Mouse (Mus musculus) neural tube, embryonic 11.5 days (tissue): ENCODE results near the gene Pik3cd. TPM values are rescaled to one million over a fixed set of nuclear protein-coding genes. Genes with fewer than 3 reads are reported as not detected.

Experiments used
- ATAC-seq: fragments of 200-750 bp; cut with Nextera tagmentation; 2 replicates; pipeline ENCODE4 v1.8.0; 2017; ENCODE audit warnings: moderate number of reproducible peaks, mild to moderate bottlenecking, moderate TSS enrichment, moderate library complexity; ENCODE audit not compliant: insufficient read depth, low FRiP score, low TSS enrichment
- DNase-seq: peaks from one replicate; pipeline ENCODE4 v3.0.0-alpha.2; 2015; ENCODE audit warnings: low spot score
- H3K27ac ChIP-seq: fragments of 300-500 bp; sonication (generic); 2 replicates; pipeline ENCODE4 v1.5.1; 2014; ENCODE audit warnings: low read depth, mild to moderate bottlenecking, low read length
- H3K27me3 ChIP-seq: fragments of 300-500 bp; sonication (generic); 2 replicates; pipeline ENCODE4 v1.6.1; 2014; ENCODE audit warnings: mild to moderate bottlenecking, low read length, mixed read lengths; ENCODE audit not compliant: control insufficient read depth, insufficient read depth
- H3K36me3 ChIP-seq: fragments of 300-500 bp; sonication (generic); 2 replicates; pipeline ENCODE4 v1.6.1; 2014; ENCODE audit warnings: mild to moderate bottlenecking, low read length, moderate library complexity, mixed read lengths; ENCODE audit not compliant: control insufficient read depth, insufficient read depth
- H3K4me1 ChIP-seq: fragments of 300-500 bp; sonication (generic); 2 replicates; pipeline ENCODE4 v1.6.1; 2014; ENCODE audit warnings: low read length, mixed read lengths; ENCODE audit not compliant: control insufficient read depth, insufficient read depth
- H3K4me2 ChIP-seq: fragments of 300-500 bp; sonication (generic); 2 replicates; pipeline ENCODE4 v1.6.1; 2014; ENCODE audit warnings: low read depth, mild to moderate bottlenecking, moderate library complexity
- H3K4me3 ChIP-seq: fragments of 300-500 bp; sonication (generic); 2 replicates; pipeline ENCODE4 v1.5.1; 2014; ENCODE audit warnings: low read depth, low read length
- H3K9ac ChIP-seq: fragments of 300-500 bp; sonication (generic); 2 replicates; pipeline ENCODE4 v1.6.1; 2014; ENCODE audit warnings: mild to moderate bottlenecking, low read length
- H3K9me3 ChIP-seq: fragments of 300-500 bp; sonication (generic); 2 replicates; pipeline ENCODE4 v1.6.1; 2016; ENCODE audit warnings: low read length; ENCODE audit not compliant: control insufficient read depth
- WGBS: fragments of 180-500 bp; shearing (Covaris S2); extraction: QIAGEN DNeasy Blood & Tissue Kit; methylation state at CpG from one replicate; pipeline ENCODE4 v1.1.7; 2014; 5-methylcytosine and 5-hydroxymethylcytosine counted together
- polyA plus RNA-seq: library from polyadenylated mRNA; unstranded; fragments of >200 nt; fragmentation: Nextera tagmentation; extraction: Ambion mirVana; gene quantifications from 2 replicates; pipeline ENCODE4 v1.2.1, GENCODE M21; 2014

Gene Pik3cd
- polyA plus RNA-seq, 1 experiment from 2014 or later = 15.0 TPM

DNA sequence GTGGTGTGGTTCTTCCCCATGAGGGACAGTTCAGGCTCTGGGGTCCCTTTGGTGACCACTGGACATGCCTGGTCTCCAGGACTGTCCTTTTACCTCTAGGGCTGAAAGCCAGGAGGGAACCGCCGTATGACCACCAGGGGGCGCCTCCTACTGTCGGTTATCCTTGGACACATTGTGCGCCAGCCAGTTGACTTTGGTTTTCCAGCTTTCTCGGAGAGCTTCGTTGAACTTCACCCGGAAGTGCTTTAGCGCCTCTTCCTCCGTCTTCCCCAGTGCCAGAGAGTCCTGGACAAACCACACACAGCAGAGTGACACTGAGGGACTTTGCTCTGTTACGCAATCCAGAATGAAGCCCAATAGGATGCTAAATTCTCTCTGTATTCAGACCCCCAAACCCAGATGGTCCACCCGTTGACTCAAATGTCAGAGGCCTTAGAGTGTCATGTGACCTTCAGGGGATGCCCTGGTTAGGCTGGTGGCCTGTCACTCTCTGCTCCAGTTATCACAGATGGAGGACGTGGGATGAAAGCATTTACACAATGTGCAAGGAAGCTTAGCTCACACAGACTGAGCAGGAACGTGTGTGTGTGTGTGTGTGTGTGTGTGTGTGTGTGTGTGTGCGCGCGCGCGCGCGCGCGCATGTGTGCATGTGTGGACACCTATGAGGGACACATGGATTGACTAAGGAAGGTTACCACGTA, 51.7 kb downstream of the Pik3cd start:
- no peaks in the 10 kb centered on the region for H3K27me3 ChIP-seq
- peak; percentile 69 for DNase-seq
- H3K4me2 ChIP-seq = no peak overlapping the region
- H3K4me1 ChIP-seq = no peaks in the 10 kb centered on the region
- peaks cover 14% of the 10 kb centered on the region for H3K36me3 ChIP-seq
- no peak overlapping the region for H3K9ac ChIP-seq
- H3K4me3 ChIP-seq = no peak overlapping the region
- H3K9me3 ChIP-seq = no peaks in the 10 kb centered on the region
- ATAC-seq = no peak
- no peak overlapping the region for H3K27ac ChIP-seq
- 77% methylated on average over 24 of the region's 24 CpGs for WGBS

DNA sequence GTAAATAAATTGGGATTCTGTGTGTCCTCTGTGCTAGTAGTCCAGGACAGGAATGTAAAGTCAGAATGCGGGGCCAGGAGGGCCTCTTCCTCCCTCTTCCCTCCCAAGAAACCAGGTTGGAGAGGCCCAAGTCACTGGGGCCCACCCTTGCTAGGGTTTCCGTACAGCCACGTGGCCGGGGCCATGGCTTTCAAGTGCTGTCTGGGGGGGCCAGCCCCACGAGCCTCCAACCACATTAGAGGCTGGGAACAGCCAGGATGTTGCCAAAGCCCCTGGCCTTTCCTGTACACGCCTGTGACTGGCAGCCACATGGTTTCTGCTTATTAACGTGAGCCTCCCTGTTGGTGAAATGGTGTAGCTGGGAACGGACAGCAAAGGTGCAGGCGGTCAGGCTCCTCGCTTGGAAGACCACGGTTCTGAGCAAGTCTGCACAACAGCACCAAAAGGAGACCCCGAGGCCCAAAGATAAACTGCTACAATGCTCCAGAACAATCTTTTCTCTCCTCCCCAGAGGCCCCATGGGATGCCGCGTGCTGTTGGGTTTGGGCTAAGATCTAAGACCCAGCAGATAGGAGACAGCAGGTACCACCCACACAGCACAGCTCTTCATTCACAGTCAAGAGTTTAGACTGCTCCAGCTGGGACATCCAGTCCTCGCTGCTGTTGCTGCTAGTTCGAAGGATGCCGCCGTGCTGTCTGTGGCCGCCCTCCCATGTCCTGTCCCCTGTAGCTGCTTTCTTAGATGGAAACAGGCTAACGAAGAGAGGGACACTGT, 54.2 kb downstream of the Pik3cd start:
- Histone ChIP-seq H3K9ac (no peak overlapping the region), H3K36me3 (peaks cover 16% of the 10 kb centered on the region), H3K9me3 (no peaks in the 10 kb centered on the region)

DNA sequence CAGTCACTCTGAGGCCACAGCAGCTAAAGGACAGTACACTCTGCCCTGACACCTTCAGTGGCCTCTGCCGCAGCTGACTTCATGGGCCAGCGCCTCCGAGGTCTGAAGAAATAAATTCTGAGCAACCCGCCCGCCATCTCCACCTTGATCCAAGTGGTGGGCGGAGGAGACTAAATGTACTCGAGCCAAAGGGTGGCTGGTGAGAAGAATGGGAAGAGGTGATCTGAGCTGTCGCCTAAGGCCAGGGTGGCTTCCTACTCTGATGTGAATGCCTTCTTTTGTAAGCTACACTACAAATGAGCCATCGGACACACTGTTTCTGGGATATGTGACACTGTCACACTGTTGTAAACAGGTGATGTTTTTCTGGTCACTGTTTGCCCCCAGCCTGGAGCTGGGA, 56.6 kb downstream of the Pik3cd start:
- H3K27ac ChIP-seq = no peak overlapping the region
- H3K4me3 ChIP-seq = no peak overlapping the region
- WGBS = 92% methylated on average over 9 of the region's 9 CpGs
- no peaks in the 10 kb centered on the region for H3K27me3 ChIP-seq
- no peaks in the 10 kb centered on the region for H3K4me1 ChIP-seq
- no peaks in the 10 kb centered on the region for H3K9me3 ChIP-seq
- H3K4me2 ChIP-seq = no peak overlapping the region
- no peak overlapping the region for H3K9ac ChIP-seq
- no peak for DNase-seq
- peaks cover 16% of the 10 kb centered on the region for H3K36me3 ChIP-seq
- ATAC-seq = no peak

More for the DNA sequence above, 54.2 kb downstream of the Pik3cd start:
- Histone ChIP-seq H3K27ac (no peak overlapping the region), H3K4me2 (no peak overlapping the region), H3K4me3 (no peak overlapping the region), H3K4me1 (no peaks in the 10 kb centered on the region), H3K27me3 (no peaks in the 10 kb centered on the region)
- WGBS = 93% methylated on average over 20 of the region's 20 CpGs
- DNase-seq = no peak
- ATAC-seq = no peak

DNA sequence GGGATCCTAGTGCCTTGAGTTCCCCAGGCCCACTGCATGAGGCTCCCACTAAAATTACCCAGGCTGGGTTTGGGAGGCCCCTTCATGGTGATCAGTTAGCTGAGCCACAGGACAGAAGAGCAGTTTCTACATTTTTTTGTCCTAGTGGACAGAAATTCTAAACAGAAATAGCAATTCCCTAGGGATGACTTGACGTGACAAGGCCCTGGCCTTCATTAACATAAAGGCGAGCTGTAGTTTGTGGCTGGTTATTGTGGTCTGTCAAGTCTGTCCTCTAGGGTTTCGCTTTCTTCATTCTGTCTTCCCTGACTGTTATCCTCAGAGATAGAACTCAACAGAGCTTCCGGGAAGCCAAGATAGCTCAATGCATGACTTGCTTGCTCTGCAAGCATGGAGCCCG, 60.4 kb downstream of the Pik3cd start:
- Histone ChIP-seq H3K4me2 (no peak overlapping the region), H3K9me3 (no peaks in the 10 kb centered on the region), H3K27ac (no peak overlapping the region), H3K9ac (no peak overlapping the region), H3K4me1 (no peaks in the 10 kb centered on the region), H3K36me3 (peaks cover 14% of the 10 kb centered on the region), H3K4me3 (no peak overlapping the region), H3K27me3 (no peaks in the 10 kb centered on the region)
- DNase-seq (no peak), ATAC-seq (no peak)
- WGBS = 89% methylated on average over 5 of the region's 5 CpGs

DNA sequence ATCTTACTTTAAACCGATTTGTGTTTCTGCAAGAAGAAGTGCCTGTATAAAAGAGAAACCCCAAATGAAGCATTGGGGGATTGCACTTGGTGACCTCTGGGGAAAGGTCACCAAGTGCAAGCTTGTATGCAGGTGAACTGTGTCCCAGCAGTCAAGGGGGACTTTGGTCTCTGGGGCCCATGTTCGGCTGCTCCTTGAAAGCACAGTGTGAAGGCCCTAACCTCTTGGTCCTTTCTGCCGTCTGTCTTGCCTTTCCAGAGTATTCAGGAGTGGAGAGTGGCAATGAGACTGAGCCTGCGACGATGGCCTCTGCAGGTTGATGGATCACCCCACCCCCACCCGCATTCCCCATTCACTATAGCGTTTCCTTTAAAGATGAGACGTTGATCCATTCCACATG, 61.0 kb downstream of the Pik3cd start:
- no peaks in the 10 kb centered on the region for H3K9me3 ChIP-seq
- H3K27me3 ChIP-seq = no peaks in the 10 kb centered on the region
- no peaks in the 10 kb centered on the region for H3K4me1 ChIP-seq
- WGBS = 55% methylated on average over 8 of the region's 8 CpGs
- DNase-seq = no peak
- no peak for ATAC-seq
- peaks cover 9% of the 10 kb centered on the region for H3K36me3 ChIP-seq
- H3K27ac ChIP-seq = no peak overlapping the region
- H3K4me2 ChIP-seq = no peak overlapping the region
- H3K9ac ChIP-seq = no peak overlapping the region
- H3K4me3 ChIP-seq = no peak overlapping the region

DNA sequence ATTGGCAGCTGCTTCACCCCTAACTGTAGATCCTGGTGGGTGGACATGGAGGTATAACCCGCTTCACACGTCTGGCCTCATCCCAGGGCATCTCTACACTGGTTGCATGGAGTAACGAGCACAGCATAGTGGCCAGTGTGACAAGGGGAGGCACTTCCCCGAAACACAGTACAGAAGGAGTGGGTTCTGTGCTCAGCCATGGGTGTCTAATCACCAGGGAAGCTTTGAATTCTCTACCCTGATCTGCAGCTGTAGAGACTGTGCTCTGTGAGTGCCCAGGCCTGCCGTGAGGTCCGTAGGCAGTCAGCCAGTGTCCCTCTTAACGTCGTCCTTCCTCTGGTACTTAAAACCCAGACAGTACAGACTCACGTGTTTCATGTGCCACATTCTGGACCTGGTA, 61.5 kb downstream of the Pik3cd start:
- Histone ChIP-seq H3K4me1 (no peaks in the 10 kb centered on the region), H3K27ac (no peak overlapping the region), H3K36me3 (peaks cover 5% of the 10 kb centered on the region), H3K4me2 (no peak overlapping the region), H3K27me3 (no peaks in the 10 kb centered on the region), H3K9ac (no peak overlapping the region), H3K4me3 (no peak overlapping the region), H3K9me3 (no peaks in the 10 kb centered on the region)
- DNase-seq (no peak), ATAC-seq (no peak)
- 80% methylated on average over 9 of the region's 9 CpGs for WGBS

DNA sequence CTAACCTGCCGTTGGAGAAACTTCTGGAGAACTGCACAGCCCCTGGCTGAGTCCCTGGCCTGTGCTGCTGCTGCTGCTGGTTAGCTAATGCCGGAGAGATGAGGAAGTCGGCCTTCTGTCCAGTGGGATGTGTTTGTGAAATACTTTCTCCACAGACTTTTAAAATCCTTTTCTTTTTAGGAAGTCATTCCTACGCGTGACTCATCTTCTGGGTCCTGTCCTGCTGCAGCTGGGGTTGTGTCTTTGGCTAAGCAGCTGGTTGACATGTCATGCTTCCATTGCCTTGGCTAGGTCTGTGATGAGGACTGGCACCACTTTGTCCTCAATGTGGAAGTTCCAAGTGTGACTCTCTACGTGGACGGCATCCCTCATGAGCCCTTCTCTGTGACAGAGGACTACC, 64.4 kb downstream of the Pik3cd start:
- WGBS = 93% methylated on average over 7 of the region's 7 CpGs
- H3K27ac ChIP-seq = no peak overlapping the region
- no peak overlapping the region for H3K4me2 ChIP-seq
- DNase-seq = no peak
- no peak overlapping the region for H3K4me3 ChIP-seq
- no peak for ATAC-seq
- H3K4me1 ChIP-seq = no peaks in the 10 kb centered on the region
- no peaks in the 10 kb centered on the region for H3K9me3 ChIP-seq
- H3K27me3 ChIP-seq = no peaks in the 10 kb centered on the region
- H3K9ac ChIP-seq = no peak overlapping the region
- peaks cover 10% of the 10 kb centered on the region for H3K36me3 ChIP-seq

DNA sequence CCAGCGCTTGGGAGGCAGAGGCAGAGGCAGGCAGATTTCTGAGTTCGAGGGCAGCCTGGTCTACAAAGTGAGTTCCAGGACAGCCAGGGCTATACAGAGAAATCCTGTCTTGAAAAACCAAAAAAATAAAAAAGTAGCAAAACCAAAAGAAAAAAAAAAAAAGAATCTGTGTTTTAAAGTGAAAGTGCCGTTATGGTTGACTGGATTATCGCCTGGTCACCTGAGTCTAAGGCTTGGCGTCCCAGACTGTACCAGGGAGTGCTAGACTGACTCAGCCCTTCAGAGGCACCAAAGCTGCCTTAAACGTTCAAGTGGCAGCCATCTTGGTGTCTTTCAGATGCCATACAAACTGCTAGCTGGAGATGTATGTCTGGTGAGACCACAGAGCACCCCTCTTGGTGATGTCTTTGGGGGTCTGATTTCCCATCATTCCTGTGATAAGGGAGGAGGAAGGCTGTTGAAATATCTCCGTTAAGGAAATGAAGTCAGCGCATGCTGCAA, 66.4 kb downstream of the Pik3cd start:
- Histone ChIP-seq H3K9me3 (no peaks in the 10 kb centered on the region), H3K4me3 (no peak overlapping the region), H3K27ac (no peak overlapping the region), H3K36me3 (peaks cover 10% of the 10 kb centered on the region), H3K4me1 (no peaks in the 10 kb centered on the region), H3K9ac (no peak overlapping the region), H3K4me2 (no peak overlapping the region), H3K27me3 (no peaks in the 10 kb centered on the region)
- DNase-seq = no peak
- ATAC-seq = no peak
- 93% methylated on average over 8 of the region's 8 CpGs for WGBS

DNA sequence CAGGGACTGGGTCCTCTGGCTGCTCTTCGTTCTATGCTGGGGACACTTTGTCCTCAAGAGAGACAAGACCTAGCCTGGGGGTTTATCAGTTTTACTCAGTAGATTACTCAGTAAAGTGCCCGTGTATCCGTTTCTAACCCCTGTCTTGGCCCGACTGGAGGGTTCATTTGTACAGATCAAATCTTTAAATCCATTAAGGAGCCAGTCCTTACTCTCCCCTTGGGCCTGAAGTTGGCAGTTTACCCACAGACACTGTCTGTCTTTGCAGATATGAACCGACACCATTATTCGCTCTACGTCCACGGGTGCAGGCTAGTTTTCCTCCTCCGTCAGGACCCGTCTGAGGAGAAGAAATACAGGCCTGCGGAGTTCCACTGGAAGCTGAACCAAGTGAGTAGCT, 67.4 kb downstream of the Pik3cd start:
- H3K27ac ChIP-seq = no peak overlapping the region
- H3K27me3 ChIP-seq = no peaks in the 10 kb centered on the region
- H3K4me1 ChIP-seq = no peaks in the 10 kb centered on the region
- no peak overlapping the region for H3K9ac ChIP-seq
- 92% methylated on average over 11 of the region's 11 CpGs for WGBS
- no peak overlapping the region for H3K4me3 ChIP-seq
- no peaks in the 10 kb centered on the region for H3K9me3 ChIP-seq
- no peak overlapping the region for H3K4me2 ChIP-seq
- ATAC-seq (no peak), DNase-seq (no peak)
- H3K36me3 ChIP-seq = peaks cover 9% of the 10 kb centered on the region
